Mouse (Mus musculus) liver, embryonic 15.5 days (tissue): ENCODE measurements around the gene March11. TPM values are rescaled to one million over a fixed set of nuclear protein-coding genes. Genes with fewer than 3 reads are reported as not detected.

Experiments used
- ATAC-seq: fragments of 200-750 bp; cut with Nextera tagmentation; 2 replicates; pipeline ENCODE4 v1.8.0; 2017; ENCODE audit warnings: moderate number of reproducible peaks, mild to moderate bottlenecking, moderate library complexity; ENCODE audit not compliant: insufficient read depth
- H3K27ac ChIP-seq: fragments of 300-500 bp; sonication (generic); replicated peaks from 2 replicates; pipeline ENCODE4 v1.5.1; 2015; ENCODE audit warnings: mild to moderate bottlenecking, inconsistent platforms
- H3K27me3 ChIP-seq: fragments of 300-500 bp; sonication (generic); 2 replicates; pipeline ENCODE4 v1.6.1; 2015; ENCODE audit warnings: mild to moderate bottlenecking, inconsistent platforms
- H3K36me3 ChIP-seq: fragments of 300-500 bp; sonication (generic); replicated peaks from 2 replicates; pipeline ENCODE4 v1.6.1; 2015; ENCODE audit warnings: moderate library complexity, mild to moderate bottlenecking, inconsistent platforms
- H3K4me1 ChIP-seq: fragments of 300-500 bp; sonication (generic); replicated peaks from 2 replicates; pipeline ENCODE4 v1.6.1; 2015; ENCODE audit warnings: inconsistent platforms
- H3K4me2 ChIP-seq: fragments of 300-500 bp; sonication (generic); 2 replicates; pipeline ENCODE4 v1.6.1; 2015; ENCODE audit warnings: moderate library complexity, mild to moderate bottlenecking, inconsistent platforms
- H3K4me3 ChIP-seq: fragments of 300-500 bp; sonication (generic); replicated peaks from 2 replicates; pipeline ENCODE4 v1.5.1; 2015; ENCODE audit warnings: mild to moderate bottlenecking, inconsistent platforms
- H3K9ac ChIP-seq: fragments of 300-500 bp; sonication (generic); 2 replicates; pipeline ENCODE4 v1.6.1; 2015; ENCODE audit warnings: moderate library complexity, mild to moderate bottlenecking, inconsistent platforms
- H3K9me3 ChIP-seq: fragments of 300-500 bp; sonication (generic); replicated peaks from 2 replicates; pipeline ENCODE4 v1.6.1; 2016; ENCODE audit warnings: inconsistent platforms
- WGBS: fragments of 180-500 bp; shearing (Covaris S2); methylation state at CpG from one replicate; pipeline ENCODE4 v1.1.7; 2015; ENCODE audit warnings: mixed read lengths; ENCODE audit not compliant: insufficient replicate concordance; 5-methylcytosine and 5-hydroxymethylcytosine counted together
- polyA plus RNA-seq: library from polyadenylated mRNA; unstranded; fragments of >200 nt; fragmentation: Nextera tagmentation; extraction: Ambion mirVana; gene quantifications from 2 replicates; pipeline ENCODE4 v1.2.1, GENCODE M21; 2015

March11 gene
- polyA plus RNA-seq, 1 experiment from 2014 or later = not detected

DNA sequence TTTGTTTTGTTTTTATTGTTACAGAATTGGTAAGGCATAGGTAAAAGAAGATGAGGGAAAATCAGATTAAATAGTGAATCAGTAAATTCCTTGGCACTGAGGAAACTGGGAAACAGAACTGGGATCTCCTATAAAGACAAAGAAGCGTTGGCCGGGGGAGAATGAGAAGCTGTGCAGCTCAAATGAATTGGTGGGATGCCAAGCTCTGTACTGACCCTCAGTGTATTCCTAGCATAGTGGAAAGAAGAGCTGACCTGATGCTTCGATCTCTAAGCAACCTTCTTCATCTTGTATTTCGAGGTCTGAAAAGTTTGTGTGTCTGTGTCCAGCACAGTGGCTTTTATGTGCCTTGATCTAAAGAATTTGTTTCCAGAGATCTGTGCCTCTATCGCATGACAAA, 64.9 kb downstream of the March11 start:
- H3K4me1 ChIP-seq = no peaks in the 10 kb centered on the region
- WGBS = 63% methylated on average over 5 of the region's 5 CpGs
- no peaks in the 10 kb centered on the region for H3K9me3 ChIP-seq
- H3K36me3 ChIP-seq = no peaks in the 10 kb centered on the region
- ATAC-seq = no peak
- no peak overlapping the region for H3K4me2 ChIP-seq
- no peaks in the 10 kb centered on the region for H3K27me3 ChIP-seq
- H3K9ac ChIP-seq = no peak overlapping the region
- H3K27ac ChIP-seq = no peak overlapping the region
- no peak overlapping the region for H3K4me3 ChIP-seq

DNA sequence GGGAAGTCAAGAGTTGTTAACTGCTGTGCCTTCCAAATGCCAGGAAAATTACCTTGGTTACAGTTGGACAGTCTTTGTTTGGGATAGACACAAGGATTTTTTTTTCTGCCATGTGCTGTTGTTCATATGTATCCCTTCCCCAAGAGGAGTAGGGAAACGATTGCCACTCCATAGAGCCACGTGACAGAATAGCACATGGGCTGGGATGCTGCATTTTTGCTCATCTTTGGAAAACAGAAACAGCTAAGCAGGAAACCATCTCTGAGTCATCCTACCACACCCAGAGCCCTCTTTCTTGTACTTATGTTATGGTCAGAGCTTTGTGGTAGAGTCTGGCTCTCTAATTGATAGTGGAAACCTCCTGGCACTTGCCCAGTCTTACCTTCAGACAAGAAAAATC, 65.4 kb downstream of the March11 start:
- H3K4me3 ChIP-seq = no peak overlapping the region
- no peak for ATAC-seq
- WGBS = 42% methylated on average over 2 of the region's 2 CpGs

DNA sequence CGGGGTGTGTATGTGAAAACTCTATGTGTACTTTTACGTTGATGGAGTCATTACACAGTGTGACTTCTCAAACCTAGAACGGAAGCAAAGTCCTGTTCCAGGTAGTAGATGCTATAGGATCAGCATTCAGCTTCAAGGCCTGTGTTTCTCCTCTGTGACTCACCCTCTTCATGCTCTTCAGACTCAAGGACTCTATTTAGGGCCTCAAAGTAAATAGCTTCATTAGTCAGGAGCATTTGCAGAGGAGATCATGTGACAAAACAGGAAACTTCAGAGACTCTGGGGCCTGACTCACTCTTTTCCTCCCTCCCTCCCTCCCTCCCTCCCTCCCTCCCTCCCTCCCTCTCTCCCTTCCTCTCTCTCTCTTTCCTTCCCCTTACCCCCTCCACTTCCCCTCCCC, 66.1 kb downstream of the March11 start:
- no peak for ATAC-seq
- Histone ChIP-seq H3K4me2 (no peak overlapping the region), H3K4me3 (no peak overlapping the region), H3K4me1 (no peaks in the 10 kb centered on the region), H3K27ac (no peak overlapping the region), H3K36me3 (no peaks in the 10 kb centered on the region), H3K27me3 (no peaks in the 10 kb centered on the region), H3K9me3 (no peaks in the 10 kb centered on the region), H3K9ac (no peak overlapping the region)
- 67% methylated on average over 3 of the region's 3 CpGs for WGBS

More for the DNA sequence above, 65.4 kb downstream of the March11 start:
- Histone ChIP-seq H3K9me3 (no peaks in the 10 kb centered on the region), H3K9ac (no peak overlapping the region), H3K27ac (no peak overlapping the region), H3K36me3 (no peaks in the 10 kb centered on the region), H3K4me2 (no peak overlapping the region), H3K4me1 (no peaks in the 10 kb centered on the region), H3K27me3 (no peaks in the 10 kb centered on the region)

DNA sequence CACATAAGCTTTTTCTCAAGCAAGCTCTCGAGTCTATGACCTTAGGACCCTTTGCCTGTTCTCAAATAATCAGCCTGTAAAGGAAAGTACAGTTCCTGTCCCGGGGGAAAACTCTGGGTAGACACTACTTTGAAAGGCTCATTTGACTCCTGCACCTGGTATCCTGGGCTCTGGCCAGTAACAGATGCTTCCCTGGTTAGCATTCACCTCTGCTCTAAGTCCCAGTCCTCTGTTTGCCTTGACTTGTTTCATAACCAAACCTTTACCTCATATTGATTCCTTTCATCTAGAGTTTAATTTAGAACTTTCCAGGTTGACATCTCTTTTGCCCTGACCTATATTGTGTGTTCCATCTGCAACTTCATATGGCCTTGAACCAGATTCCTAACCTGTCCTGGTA, 68.5 kb downstream of the March11 start:
- Histone ChIP-seq H3K4me3 (no peak overlapping the region), H3K9ac (no peak overlapping the region), H3K9me3 (no peaks in the 10 kb centered on the region), H3K27me3 (no peaks in the 10 kb centered on the region), H3K36me3 (no peaks in the 10 kb centered on the region), H3K4me2 (no peak overlapping the region), H3K27ac (no peak overlapping the region), H3K4me1 (no peaks in the 10 kb centered on the region)
- peak; percentile 57 for ATAC-seq
- WGBS = 28% methylated on average over 2 of the region's 2 CpGs

DNA sequence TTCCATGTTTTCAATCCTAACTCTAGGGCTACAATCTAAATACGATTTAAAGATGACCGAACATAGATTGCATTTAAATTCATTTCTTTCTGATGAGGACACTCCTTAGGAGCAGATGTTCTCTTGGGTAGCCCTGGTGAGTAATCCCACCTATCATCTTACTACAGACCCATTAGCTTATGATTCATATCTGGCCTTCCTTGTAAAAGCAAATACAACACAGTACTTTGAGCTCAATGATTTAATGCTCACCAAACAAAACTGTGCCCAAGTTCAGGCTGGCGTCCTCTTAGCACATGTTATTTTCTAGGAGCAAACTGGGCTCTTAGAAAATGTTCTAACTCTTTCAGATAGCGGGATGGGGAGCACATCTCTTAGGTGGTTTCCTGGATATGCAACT, 70.0 kb downstream of the March11 start:
- no peak overlapping the region for H3K4me2 ChIP-seq
- 64% methylated on average over 4 of the region's 4 CpGs for WGBS
- no peak overlapping the region for H3K4me3 ChIP-seq
- H3K9me3 ChIP-seq = no peaks in the 10 kb centered on the region
- no peaks in the 10 kb centered on the region for H3K4me1 ChIP-seq
- no peaks in the 10 kb centered on the region for H3K36me3 ChIP-seq
- no peak overlapping the region for H3K27ac ChIP-seq
- H3K27me3 ChIP-seq = no peaks in the 10 kb centered on the region
- ATAC-seq = no peak
- H3K9ac ChIP-seq = no peak overlapping the region

DNA sequence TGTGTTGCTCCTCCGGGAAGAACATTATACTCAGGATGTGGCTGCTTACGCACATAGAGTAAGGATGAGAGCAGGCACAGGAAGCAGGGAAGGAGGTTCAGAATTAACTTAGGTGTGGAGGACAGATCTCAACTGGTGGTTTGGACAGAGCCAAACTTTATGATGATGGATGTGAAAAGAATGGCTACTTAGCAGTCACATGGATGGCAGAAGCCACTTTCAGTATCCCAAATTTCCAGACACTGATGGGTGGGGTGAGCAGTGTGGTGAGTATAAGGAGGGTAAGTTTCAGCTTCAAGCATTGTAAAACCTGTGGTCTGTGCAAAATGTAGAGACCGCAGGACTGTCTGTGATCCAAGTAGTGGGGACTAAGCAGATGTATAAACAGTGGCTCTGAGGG, 71.0 kb downstream of the March11 start:
- H3K9ac ChIP-seq = no peak overlapping the region
- H3K36me3 ChIP-seq = no peaks in the 10 kb centered on the region
- no peak overlapping the region for H3K4me3 ChIP-seq
- no peaks in the 10 kb centered on the region for H3K27me3 ChIP-seq
- no peak for ATAC-seq
- no peaks in the 10 kb centered on the region for H3K4me1 ChIP-seq
- H3K9me3 ChIP-seq = no peaks in the 10 kb centered on the region
- 58% methylated on average over 3 of the region's 3 CpGs for WGBS
- H3K27ac ChIP-seq = no peak overlapping the region
- H3K4me2 ChIP-seq = no peak overlapping the region

DNA sequence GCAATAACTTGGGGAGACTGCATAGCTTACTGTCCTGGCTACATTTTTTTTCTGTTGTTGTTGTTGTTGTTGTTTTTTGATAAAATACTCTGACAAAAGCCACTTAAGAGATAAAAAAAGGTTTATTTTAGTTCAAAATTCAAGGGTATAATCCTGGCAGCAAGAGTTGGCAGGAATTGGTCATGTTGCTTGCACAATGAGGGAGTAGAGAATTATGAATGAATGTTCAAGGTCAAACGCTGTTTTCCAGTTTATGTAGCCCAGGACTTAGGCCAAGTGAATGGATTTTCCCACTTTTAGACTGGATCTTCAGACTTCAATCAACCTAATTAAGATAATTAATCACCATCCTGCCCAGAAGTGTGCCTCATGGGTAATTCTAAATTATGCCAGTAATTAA, 72.0 kb downstream of the March11 start:
- ATAC-seq = no peak
- H3K27ac ChIP-seq = no peak overlapping the region
- 46% methylated on average over 1 of the region's 1 CpGs for WGBS

DNA sequence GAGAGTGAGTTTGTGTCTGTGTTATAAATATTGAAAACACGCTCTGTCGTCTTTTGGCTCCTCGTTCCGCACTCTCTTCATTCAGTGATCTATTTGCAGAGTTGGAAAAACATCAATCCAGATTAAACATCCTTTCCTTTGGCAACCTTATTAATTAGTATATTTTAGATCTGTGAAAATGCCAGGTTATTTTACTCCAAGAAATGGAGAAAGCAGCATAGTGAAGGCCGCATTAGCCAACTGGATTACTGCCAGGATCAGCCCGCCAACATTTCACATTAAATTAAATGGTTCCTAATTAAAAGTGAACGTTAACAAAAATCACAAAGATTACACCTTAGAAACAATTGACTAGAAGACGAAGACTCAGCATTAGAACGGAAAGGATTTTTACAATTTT, 81.2 kb downstream of the March11 start:
- Histone ChIP-seq H3K4me1 (no peaks in the 10 kb centered on the region), H3K9me3 (no peaks in the 10 kb centered on the region), H3K4me3 (no peak overlapping the region), H3K27me3 (no peaks in the 10 kb centered on the region), H3K9ac (no peak overlapping the region), H3K36me3 (no peaks in the 10 kb centered on the region), H3K4me2 (no peak overlapping the region), H3K27ac (no peak overlapping the region)
- ATAC-seq = no peak
- 69% methylated on average over 9 of the region's 9 CpGs for WGBS

More for the DNA sequence above, 72.0 kb downstream of the March11 start:
- Histone ChIP-seq H3K9me3 (no peaks in the 10 kb centered on the region), H3K9ac (no peak overlapping the region), H3K4me1 (no peaks in the 10 kb centered on the region), H3K4me3 (no peak overlapping the region), H3K4me2 (no peak overlapping the region), H3K27me3 (no peaks in the 10 kb centered on the region), H3K36me3 (no peaks in the 10 kb centered on the region)

DNA sequence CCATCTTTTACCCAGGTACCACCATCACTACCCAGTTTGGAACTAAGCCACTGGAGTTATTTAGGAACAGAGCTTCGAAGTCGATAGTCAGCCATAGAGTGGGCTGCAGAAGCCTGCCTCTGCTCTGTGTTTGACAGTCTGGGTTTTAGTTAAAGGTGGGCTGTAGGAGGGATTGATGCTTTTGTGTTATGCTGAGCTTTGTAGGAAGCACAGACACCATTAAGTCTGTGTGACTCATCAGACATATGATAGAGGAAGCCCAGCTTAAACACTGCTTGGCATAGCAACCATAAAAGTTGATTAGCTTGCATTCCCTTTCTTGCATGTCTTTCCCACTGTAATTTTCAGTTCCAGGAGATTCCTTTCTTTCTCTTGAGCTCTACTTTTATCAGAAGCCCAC, 87.7 kb downstream of the March11 start:
- Histone ChIP-seq H3K9ac (no peak overlapping the region), H3K27ac (no peak overlapping the region), H3K4me2 (no peak overlapping the region), H3K36me3 (no peaks in the 10 kb centered on the region), H3K9me3 (no peaks in the 10 kb centered on the region), H3K27me3 (no peaks in the 10 kb centered on the region), H3K4me1 (no peaks in the 10 kb centered on the region), H3K4me3 (no peak overlapping the region)
- WGBS = 72% methylated on average over 2 of the region's 2 CpGs
- no peak for ATAC-seq

DNA sequence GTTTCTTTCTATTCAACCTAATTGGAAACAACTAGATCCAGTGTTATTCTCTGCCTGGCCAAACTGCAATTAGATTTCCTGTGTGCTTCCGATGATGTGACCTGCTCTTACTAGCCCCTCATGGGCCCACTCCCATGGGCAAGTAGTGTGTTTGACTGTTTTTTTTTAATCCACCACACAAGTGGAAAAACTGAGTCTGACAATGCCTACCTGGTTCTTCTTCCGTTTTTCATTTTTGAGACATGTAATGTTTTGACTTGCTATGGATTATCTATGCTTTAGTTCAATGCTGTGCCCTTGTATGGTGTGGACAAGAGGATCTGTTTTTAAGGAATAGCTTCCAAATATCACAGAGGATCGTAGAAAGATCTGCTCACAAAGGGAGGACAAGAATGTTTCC, 116.4 kb downstream of the March11 start:
- Histone ChIP-seq H3K27ac (no peak overlapping the region), H3K36me3 (no peaks in the 10 kb centered on the region), H3K4me1 (no peaks in the 10 kb centered on the region), H3K4me3 (no peak overlapping the region), H3K4me2 (no peak overlapping the region), H3K27me3 (no peaks in the 10 kb centered on the region), H3K9ac (no peak overlapping the region), H3K9me3 (no peaks in the 10 kb centered on the region)
- no peak for ATAC-seq
- WGBS = 58% methylated on average over 3 of the region's 3 CpGs

DNA sequence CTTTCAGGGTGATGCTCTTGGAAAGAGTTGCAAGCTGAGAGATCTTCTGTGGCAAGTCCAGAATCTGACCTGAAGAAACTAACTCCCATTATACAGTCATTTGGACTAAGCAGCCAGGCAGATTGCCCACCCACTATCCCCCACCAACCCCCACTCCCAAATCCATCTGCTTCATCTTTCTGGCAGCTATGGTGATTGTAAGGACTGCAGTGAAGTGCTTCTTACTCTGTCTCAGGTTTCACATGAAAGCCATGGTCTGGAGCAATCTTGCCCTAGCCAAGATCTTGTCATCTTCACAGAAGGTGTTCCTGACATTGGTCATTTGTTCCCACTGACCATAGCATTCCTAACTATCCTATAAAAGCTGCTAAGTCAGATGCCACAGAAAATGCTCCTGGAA, 117.4 kb downstream of the March11 start:
- no peak for ATAC-seq

DNA sequence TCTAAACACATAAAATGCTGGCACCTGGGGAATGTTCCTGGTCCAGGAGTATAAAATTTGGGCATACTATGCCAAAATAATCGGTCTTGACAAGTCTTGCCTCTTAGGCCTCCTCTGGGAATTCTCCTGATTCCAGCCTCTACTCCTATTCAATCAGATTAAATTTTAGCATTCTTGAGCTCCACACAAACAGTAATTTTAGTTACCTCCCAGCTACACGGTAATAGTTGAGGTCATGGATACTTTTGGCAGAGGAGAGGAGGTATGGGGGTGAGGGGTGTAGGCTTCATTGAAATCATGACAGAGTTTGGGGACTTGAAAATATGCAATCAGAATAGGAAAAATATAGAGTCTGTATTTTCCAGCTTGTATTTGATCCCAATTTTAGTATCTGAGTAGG, 121.7 kb downstream of the March11 start:
- 52% methylated on average over 2 of the region's 2 CpGs for WGBS
- H3K4me2 ChIP-seq = no peak overlapping the region
- no peaks in the 10 kb centered on the region for H3K36me3 ChIP-seq
- no peak overlapping the region for H3K4me3 ChIP-seq
- no peaks in the 10 kb centered on the region for H3K9me3 ChIP-seq
- no peak overlapping the region for H3K27ac ChIP-seq
- no peak overlapping the region for H3K9ac ChIP-seq
- ATAC-seq = no peak
- no peaks in the 10 kb centered on the region for H3K4me1 ChIP-seq
- no peaks in the 10 kb centered on the region for H3K27me3 ChIP-seq

More for the DNA sequence above, 117.4 kb downstream of the March11 start:
- H3K36me3 ChIP-seq = no peaks in the 10 kb centered on the region
- no peaks in the 10 kb centered on the region for H3K9me3 ChIP-seq
- H3K4me1 ChIP-seq = no peaks in the 10 kb centered on the region
- H3K4me2 ChIP-seq = no peak overlapping the region
- no peaks in the 10 kb centered on the region for H3K27me3 ChIP-seq
- no peak overlapping the region for H3K27ac ChIP-seq
- no peak overlapping the region for H3K4me3 ChIP-seq
- no peak overlapping the region for H3K9ac ChIP-seq
